Mouse (Mus musculus) thymus, postnatal 25 days (tissue): Measurements from ENCODE around the gene Ugt1a1.
"Not testable (repeated sequence)": the region's sequence is repeated elsewhere in the genome, so short reads cannot be mapped to it uniquely, and the experiment has no call there.

Experiments
- DNase-seq: peaks from one replicate; pipeline ENCODE4 v3.0.0; 2022

Gene Ugt1a1

GRCm38 (mm10) chr1:88218591-88218990 is 6.8 kb downstream of the Ugt1a1 start:
- no peak for DNase-seq

GRCm38 (mm10) chr1:88219054-88219453 is 7.3 kb downstream of the Ugt1a1 start:
- no peak for DNase-seq

- DNase-seq: no peak
Measured at GRCm38 (mm10) chr1:88220336-88220735, 8.6 kb downstream of the Ugt1a1 start.

- DNase-seq: no peak
Measured at GRCm38 (mm10) chr1:88222216-88222615, 10.5 kb downstream of the Ugt1a1 start.

GRCm38 (mm10) chr1:88223011-88223515 is 11.3 kb downstream of the Ugt1a1 start:
- DNase-seq: not testable (repeated sequence)

- DNase-seq: no peak
Measured at GRCm38 (mm10) chr1:88223591-88223990, 11.8 kb downstream of the Ugt1a1 start.

GRCm38 (mm10) chr1:88224029-88224776 is 12.4 kb downstream of the Ugt1a1 start:
- DNase-seq: no peak

- not testable (repeated sequence) for DNase-seq
Measured at GRCm38 (mm10) chr1:88225301-88225700, 13.5 kb downstream of the Ugt1a1 start.

GRCm38 (mm10) chr1:88225741-88226140 is 14.0 kb downstream of the Ugt1a1 start:
- no peak for DNase-seq

GRCm38 (mm10) chr1:88226670-88227379 is 15.1 kb downstream of the Ugt1a1 start, which contains the start of gene Mroh2a:
Mroh2a (plus strand) TSS chr1:88226986.
- no peak for DNase-seq

GRCm38 (mm10) chr1:88227482-88227881 is 15.7 kb downstream of the Ugt1a1 start:
- DNase-seq: no peak

GRCm38 (mm10) chr1:88228121-88228520 is 16.4 kb downstream of the Ugt1a1 start:
- DNase-seq: no peak

GRCm38 (mm10) chr1:88229566-88229965 is 17.8 kb downstream of the Ugt1a1 start:
- DNase-seq: no peak

GRCm38 (mm10) chr1:88229986-88230385 is 18.2 kb downstream of the Ugt1a1 start:
- DNase-seq: no peak

GRCm38 (mm10) chr1:88230421-88230820 is 18.7 kb downstream of the Ugt1a1 start:
- DNase-seq: no peak

GRCm38 (mm10) chr1:88230981-88231802 is 19.4 kb downstream of the Ugt1a1 start:
- no peak for DNase-seq

- DNase-seq: no peak
Measured at GRCm38 (mm10) chr1:88231803-88232499, 20.2 kb downstream of the Ugt1a1 start.

GRCm38 (mm10) chr1:88232664-88233380 is 21.1 kb downstream of the Ugt1a1 start:
- no peak for DNase-seq

- DNase-seq: no peak
Measured at GRCm38 (mm10) chr1:88233421-88234247, 21.9 kb downstream of the Ugt1a1 start.

GRCm38 (mm10) chr1:88234248-88234610 is 22.5 kb downstream of the Ugt1a1 start:
- no peak for DNase-seq

- DNase-seq: no peak
Measured at GRCm38 (mm10) chr1:88234646-88235045, 22.9 kb downstream of the Ugt1a1 start.
